Mouse (Mus musculus) thymus, postnatal 25 days (tissue): Measurements from ENCODE around the gene Parp14.

Source experiments
- DNase-seq: peaks from one replicate; pipeline ENCODE4 v3.0.0; 2022

Gene Parp14

DNA sequence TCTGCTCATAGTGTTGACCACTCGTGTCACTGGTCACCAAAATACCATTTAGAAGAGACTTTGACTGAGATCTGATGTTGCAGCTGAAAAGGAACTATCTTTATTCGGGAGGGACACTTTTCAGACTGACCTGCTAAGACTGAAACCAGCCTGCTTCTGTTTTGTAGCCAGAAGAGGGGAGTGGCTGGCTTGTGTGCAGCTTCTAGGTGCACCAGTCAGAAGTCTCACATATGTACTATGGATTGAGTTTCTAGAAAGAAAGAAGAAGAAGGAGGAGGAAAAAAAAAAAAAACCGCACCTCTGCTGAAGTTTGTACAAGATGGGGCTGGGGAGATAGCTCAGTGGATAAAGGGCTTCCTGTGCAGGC lies 88.2 kb downstream of the Parp14 start:
- DNase-seq, result no peak
